Mouse (Mus musculus) intestine, embryonic 16.5 days (tissue): ENCODE data around the gene Fchsd2. TPM values are rescaled to one million over a fixed set of nuclear protein-coding genes. Genes with fewer than 3 reads are reported as not detected.

Experiments used
- ATAC-seq: fragments of 200-750 bp; cut with Nextera tagmentation; 2 replicates; pipeline ENCODE4 v1.8.0; 2017; ENCODE audit warnings: moderate TSS enrichment, moderate library complexity
- H3K27ac ChIP-seq: fragments of 300-500 bp; sonication (generic); 2 replicates; pipeline ENCODE4 v1.5.1; 2014; ENCODE audit warnings: mild to moderate bottlenecking, low read length
- H3K27me3 ChIP-seq: fragments of 300-500 bp; sonication (generic); replicated peaks from 2 replicates; pipeline ENCODE4 v1.6.1; 2014; ENCODE audit warnings: low read length, control low read depth, mixed read lengths; ENCODE audit not compliant: control insufficient read depth, insufficient read depth
- H3K36me3 ChIP-seq: fragments of 300-500 bp; sonication (generic); 2 replicates; pipeline ENCODE4 v1.6.1; 2014; ENCODE audit warnings: low read length, control low read depth; ENCODE audit not compliant: control insufficient read depth, insufficient read depth
- H3K4me1 ChIP-seq: fragments of 300-500 bp; sonication (generic); 2 replicates; pipeline ENCODE4 v1.6.1; 2014; ENCODE audit warnings: low read length, control low read depth, mixed read lengths; ENCODE audit not compliant: control insufficient read depth, insufficient read depth
- H3K4me2 ChIP-seq: fragments of 300-500 bp; sonication (generic); 2 replicates; pipeline ENCODE4 v1.6.1; 2014; ENCODE audit warnings: low read depth, low read length, control low read depth
- H3K4me3 ChIP-seq: fragments of 300-500 bp; sonication (generic); 2 replicates; pipeline ENCODE4 v1.5.1; 2014; ENCODE audit warnings: mild to moderate bottlenecking, low read length
- H3K9ac ChIP-seq: fragments of 300-500 bp; sonication (generic); 2 replicates; pipeline ENCODE4 v1.6.1; 2014; ENCODE audit warnings: low read depth, low read length
- H3K9me3 ChIP-seq: fragments of 300-500 bp; sonication (generic); 2 replicates; pipeline ENCODE4 v1.6.1; 2016; ENCODE audit warnings: low read length, control low read depth; ENCODE audit not compliant: control insufficient read depth
- WGBS: fragments of 180-500 bp; shearing (Covaris S2); extraction: QIAGEN DNeasy Blood & Tissue Kit; methylation state at CpG from one replicate; pipeline ENCODE4 v1.1.7; 2014; 5-methylcytosine and 5-hydroxymethylcytosine counted together
- polyA plus RNA-seq: library from polyadenylated mRNA; unstranded; fragments of >200 nt; fragmentation: Nextera tagmentation; extraction: Ambion mirVana; gene quantifications from 2 replicates; pipeline ENCODE4 v1.2.1, GENCODE M21; 2015

The Fchsd2 gene
- polyA plus RNA-seq, 1 experiment from 2014 or later, result 19.7 TPM

DNA sequence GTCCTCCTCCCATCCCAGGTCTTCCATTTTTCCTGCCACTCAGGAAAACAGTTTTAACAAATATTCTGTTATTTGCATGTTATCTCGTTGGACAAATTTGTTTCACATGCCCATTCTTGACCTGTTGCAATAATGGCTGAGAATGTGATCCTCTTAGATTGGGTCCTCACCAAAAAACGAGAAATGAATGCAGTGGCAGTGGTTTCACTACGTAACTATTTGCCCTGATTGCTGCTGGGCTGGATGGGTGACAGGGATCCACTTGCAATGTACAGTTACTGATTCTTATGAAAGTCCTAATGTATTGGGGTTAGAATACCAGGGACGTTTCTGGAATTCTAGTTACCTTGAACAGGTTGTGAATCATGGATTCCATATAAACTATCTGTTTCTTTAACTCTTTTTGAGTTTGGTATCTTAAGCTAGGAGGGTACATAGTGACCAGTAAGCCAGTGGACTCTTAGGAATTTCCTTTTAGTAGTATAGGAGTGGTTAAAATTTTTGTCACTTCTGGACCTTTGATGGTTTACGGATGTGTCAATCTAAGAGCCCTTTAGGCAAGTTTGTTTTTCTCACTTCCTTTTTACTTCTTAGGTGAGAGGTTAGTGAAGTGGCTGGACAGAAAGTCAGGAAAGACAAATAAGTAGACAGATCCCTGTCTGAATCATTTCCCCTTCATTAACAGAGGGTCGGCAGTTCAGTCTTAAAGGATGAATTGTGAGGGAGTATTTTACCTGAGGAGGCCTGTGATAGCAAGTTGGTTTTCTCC, 31.1 kb downstream of the Fchsd2 start:
- Histone ChIP-seq H3K9me3 (no peaks in the 10 kb centered on the region), H3K4me2 (no peak overlapping the region), H3K27me3 (no peaks in the 10 kb centered on the region), H3K4me3 (no peak overlapping the region), H3K27ac (no peak overlapping the region), H3K9ac (no peak overlapping the region), H3K36me3 (no peaks in the 10 kb centered on the region), H3K4me1 (peaks cover 8% of the 10 kb centered on the region; the same call in 1 of the 2 replicates)
- no peak for ATAC-seq
- 70% methylated on average over 6 of the region's 6 CpGs for WGBS

DNA sequence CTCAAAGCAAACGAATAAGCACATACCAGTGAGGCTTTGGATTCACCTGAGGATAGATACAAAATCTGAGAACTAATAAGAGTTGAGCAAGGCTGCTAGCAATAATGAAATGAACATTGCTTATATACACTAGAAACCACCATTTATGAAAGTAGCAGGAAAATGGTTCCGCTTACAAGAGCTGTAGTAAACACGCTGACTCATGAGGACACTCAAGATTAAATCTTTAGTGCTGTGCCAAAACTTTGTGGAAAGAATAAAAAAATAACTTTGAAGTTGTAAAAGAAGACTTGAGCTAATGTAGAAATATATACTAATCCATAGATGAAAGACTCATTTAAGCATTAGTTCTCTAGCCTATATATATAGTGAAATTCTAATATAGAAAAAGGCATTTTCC, 35.1 kb downstream of the Fchsd2 start:
- H3K9me3 ChIP-seq, result no peaks in the 10 kb centered on the region
- 63% methylated on average over 3 of the region's 3 CpGs for WGBS
- H3K4me3 ChIP-seq, result no peak overlapping the region
- H3K4me1 ChIP-seq, result peaks cover 16% of the 10 kb centered on the region; the same call in 1 of the 2 replicates
- ATAC-seq, result no peak
- H3K27ac ChIP-seq, result no peak overlapping the region
- H3K9ac ChIP-seq, result no peak overlapping the region
- no peaks in the 10 kb centered on the region for H3K36me3 ChIP-seq
- H3K4me2 ChIP-seq, result no peak overlapping the region
- no peaks in the 10 kb centered on the region for H3K27me3 ChIP-seq

DNA sequence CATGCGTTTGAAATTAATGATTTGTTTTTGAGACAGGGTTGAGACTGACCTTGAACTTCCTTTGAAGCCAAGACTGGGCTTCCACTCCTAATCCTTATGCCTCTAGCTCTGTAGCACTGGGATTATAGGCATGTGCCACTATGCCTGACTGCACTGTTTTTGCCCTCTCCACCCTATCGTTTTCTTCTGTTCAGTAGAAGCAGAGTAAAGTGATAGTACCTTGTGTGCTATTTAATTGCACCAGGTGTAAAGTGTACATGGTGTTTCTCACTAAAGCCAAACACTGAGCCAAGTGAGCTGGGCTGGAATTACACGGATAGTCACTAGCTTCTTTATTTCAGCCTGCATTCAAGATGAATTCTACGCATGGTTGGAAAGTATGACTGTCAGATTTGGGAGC, 35.9 kb downstream of the Fchsd2 start:
- Histone ChIP-seq H3K4me1 (peaks cover 16% of the 10 kb centered on the region; the same call in 1 of the 2 replicates), H3K36me3 (no peaks in the 10 kb centered on the region), H3K9me3 (no peaks in the 10 kb centered on the region), H3K4me2 (no peak overlapping the region), H3K27me3 (no peaks in the 10 kb centered on the region), H3K4me3 (no peak overlapping the region), H3K27ac (no peak overlapping the region), H3K9ac (no peak overlapping the region)
- no peak; the same call in 1 of the 2 replicates for ATAC-seq
- 72% methylated on average over 4 of the region's 4 CpGs for WGBS

DNA sequence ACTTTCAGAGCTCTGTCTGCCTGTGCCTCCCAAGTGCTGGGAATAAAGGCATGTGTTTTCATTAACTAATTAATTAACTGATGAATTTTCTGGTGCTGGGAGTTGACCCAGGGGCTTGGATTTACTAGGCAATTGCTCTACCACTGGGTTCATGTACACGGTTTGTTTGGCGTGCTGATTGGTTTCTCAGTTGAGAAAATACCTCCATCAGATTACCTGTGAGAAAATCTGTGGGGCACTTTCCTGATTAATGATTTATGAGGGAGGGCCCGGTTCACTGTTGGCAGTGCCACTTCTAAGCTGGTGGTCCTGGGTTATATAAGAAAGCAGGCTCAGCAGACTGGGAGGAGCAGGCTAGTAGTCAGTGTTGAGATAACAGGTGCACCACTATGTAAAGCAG, 38.0 kb downstream of the Fchsd2 start:
- Histone ChIP-seq H3K9ac (no peak overlapping the region), H3K4me2 (no peak overlapping the region), H3K4me1 (peaks cover 16% of the 10 kb centered on the region; the same call in 1 of the 2 replicates), H3K27me3 (no peaks in the 10 kb centered on the region), H3K9me3 (no peaks in the 10 kb centered on the region), H3K27ac (no peak overlapping the region), H3K4me3 (no peak overlapping the region), H3K36me3 (no peaks in the 10 kb centered on the region)
- no peak for ATAC-seq
- WGBS, result 62% methylated on average over 3 of the region's 3 CpGs

DNA sequence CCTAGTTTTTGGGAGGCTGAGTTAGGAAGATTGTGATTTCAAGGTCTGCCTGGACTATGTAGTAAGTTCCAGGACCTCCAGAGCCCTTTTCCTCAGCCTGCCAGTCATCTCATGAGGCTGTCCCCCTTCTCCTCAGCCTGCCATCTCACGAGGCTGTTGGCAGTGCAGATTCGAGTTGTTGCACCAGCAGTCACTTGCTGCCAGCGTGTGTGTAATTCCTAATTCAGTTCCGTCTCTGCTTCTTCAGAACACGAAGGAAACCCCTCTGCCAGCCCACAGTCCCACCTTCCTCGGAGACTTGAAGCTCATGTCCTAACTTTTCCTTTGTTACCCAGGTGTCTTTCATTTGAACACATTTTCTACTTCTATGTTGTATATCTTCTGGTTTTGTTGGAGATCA, 38.6 kb downstream of the Fchsd2 start:
- Histone ChIP-seq H3K9me3 (no peaks in the 10 kb centered on the region), H3K27me3 (no peaks in the 10 kb centered on the region), H3K36me3 (no peaks in the 10 kb centered on the region), H3K9ac (no peak overlapping the region), H3K4me3 (no peak overlapping the region), H3K4me2 (no peak overlapping the region), H3K4me1 (peaks cover 16% of the 10 kb centered on the region; the same call in 1 of the 2 replicates), H3K27ac (no peak overlapping the region)
- WGBS, result 85% methylated on average over 6 of the region's 6 CpGs
- ATAC-seq, result no peak

DNA sequence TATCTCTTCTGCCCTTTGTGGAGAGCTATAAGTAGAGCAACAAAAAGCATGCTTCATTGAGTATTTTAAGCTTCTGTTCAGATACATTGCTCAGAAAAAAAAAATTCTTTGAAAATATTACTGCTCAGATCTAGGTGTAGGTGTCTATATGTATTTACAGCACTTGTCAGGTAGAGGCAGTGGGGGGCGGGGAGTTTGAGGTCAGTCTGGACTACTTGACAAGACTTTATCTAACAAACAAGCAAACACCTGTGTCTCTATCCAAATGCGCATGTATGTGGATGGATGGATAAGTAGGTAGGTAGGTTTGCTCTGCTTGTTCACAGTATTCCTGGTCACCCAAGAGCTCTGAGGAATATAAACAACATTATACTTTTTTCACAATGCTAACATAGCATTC, 40.9 kb downstream of the Fchsd2 start:
- no peak for ATAC-seq
- Histone ChIP-seq H3K4me1 (0 out of 2 replicates have a peak, but pooled peaks cover 7% of the 10 kb centered on the region), H3K27me3 (no peaks in the 10 kb centered on the region), H3K27ac (no peak overlapping the region), H3K4me2 (no peak overlapping the region), H3K9ac (no peak overlapping the region), H3K36me3 (no peaks in the 10 kb centered on the region), H3K4me3 (no peak overlapping the region), H3K9me3 (no peaks in the 10 kb centered on the region)
- 93% methylated on average over 2 of the region's 2 CpGs for WGBS

DNA sequence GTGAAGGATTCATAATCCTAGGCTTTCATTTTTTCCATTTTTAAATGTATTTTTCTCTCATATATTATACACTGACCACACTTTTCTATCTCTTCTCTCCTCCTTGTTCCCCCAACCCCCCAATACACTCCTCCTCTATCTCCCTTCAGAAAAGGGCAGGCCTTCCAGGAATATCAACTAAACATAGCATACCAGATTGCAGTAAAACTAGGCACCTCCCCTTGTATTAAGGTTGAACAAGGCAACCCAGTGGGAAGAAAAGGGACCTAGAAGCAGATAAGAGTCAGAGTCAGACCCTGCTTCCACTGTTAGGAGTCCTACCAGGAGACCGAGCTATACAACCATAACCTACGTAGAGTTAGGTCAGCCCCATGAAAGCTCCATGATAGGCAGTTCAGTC, 41.5 kb downstream of the Fchsd2 start:
- Histone ChIP-seq H3K27ac (no peak overlapping the region), H3K27me3 (no peaks in the 10 kb centered on the region), H3K4me1 (0 out of 2 replicates have a peak, but pooled peaks cover 10% of the 10 kb centered on the region), H3K4me2 (no peak overlapping the region), H3K36me3 (no peaks in the 10 kb centered on the region), H3K4me3 (no peak overlapping the region), H3K9me3 (no peaks in the 10 kb centered on the region), H3K9ac (no peak overlapping the region)
- WGBS, result 94% methylated on average over 2 of the region's 2 CpGs
- no peak for ATAC-seq

DNA sequence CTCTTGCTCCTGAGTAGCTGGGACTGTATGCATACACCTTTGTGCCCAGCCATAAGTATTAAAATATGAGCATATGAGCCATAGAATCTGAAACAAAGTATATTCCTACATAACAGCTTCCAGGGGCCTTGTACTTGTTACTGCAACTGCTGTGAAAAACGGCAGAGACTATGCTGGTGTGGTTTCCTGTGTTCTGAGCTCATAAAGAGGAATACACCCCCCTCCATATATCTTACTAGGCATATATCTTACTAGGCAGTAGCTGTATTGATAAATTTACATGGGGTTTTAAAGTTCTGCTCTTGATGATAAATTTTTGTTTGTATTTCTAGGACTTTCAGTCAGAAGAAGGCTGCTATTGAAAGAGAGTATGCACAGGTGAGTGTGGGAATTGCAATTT, 46.2 kb downstream of the Fchsd2 start:
- no peak overlapping the region for H3K9ac ChIP-seq
- no peaks in the 10 kb centered on the region for H3K27me3 ChIP-seq
- 0 out of 2 replicates have a peak, but pooled peaks cover 2% of the 10 kb centered on the region for H3K36me3 ChIP-seq
- WGBS, result 37% methylated on average over 1 of the region's 1 CpGs
- ATAC-seq, result no peak
- peaks cover 9% of the 10 kb centered on the region for H3K4me1 ChIP-seq
- no peak overlapping the region for H3K4me3 ChIP-seq
- H3K4me2 ChIP-seq, result no peak overlapping the region
- no peak overlapping the region for H3K27ac ChIP-seq
- H3K9me3 ChIP-seq, result no peaks in the 10 kb centered on the region

DNA sequence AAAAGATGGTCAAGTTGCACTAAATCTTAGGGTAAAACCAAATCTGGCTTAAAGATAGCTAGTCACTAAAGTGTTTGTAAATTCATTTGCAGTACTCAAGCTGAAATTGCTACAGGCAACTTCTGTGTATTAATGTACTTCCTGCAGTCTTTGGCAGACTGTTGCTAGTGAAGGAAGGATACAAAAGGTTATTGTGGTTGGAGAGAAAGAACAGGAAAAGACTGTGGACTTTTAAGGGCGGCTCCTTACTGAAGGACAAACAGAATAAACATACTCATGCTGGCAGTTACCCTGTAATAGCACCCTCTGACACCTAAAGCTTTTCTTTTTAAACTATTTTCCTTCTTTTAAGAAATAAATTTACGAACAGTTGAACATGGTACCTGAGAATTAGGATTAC, 50.2 kb downstream of the Fchsd2 start:
- peaks cover 13% of the 10 kb centered on the region for H3K4me1 ChIP-seq
- no peak overlapping the region for H3K9ac ChIP-seq
- H3K9me3 ChIP-seq, result no peaks in the 10 kb centered on the region
- ATAC-seq, result peak; percentile 75
- H3K4me2 ChIP-seq, result no peak overlapping the region
- H3K36me3 ChIP-seq, result 0 out of 2 replicates have a peak, but pooled peaks cover 2% of the 10 kb centered on the region
- no peaks in the 10 kb centered on the region for H3K27me3 ChIP-seq
- H3K4me3 ChIP-seq, result no peak overlapping the region
- H3K27ac ChIP-seq, result no peak overlapping the region
- WGBS, result 46% methylated on average over 2 of the region's 2 CpGs
